Mouse (Mus musculus) gastrocnemius, postnatal 36 days (tissue): Measurements from ENCODE around the gene Atg4d. TPM values are rescaled to one million over a fixed set of nuclear protein-coding genes. Genes with fewer than 3 reads are reported as not detected.
"Not testable (repeated sequence)": the region's sequence is repeated elsewhere in the genome, so short reads cannot be mapped to it uniquely, and the experiment has no call there.

ENCODE experiments used
- DNase-seq, 2 experiments: peaks; one replicate each; pipeline ENCODE4 v3.0.0; 2022
- intact Hi-C: fragments of 180-260 bp; cut with DNase I; formaldehyde crosslinking; loops from one replicate; pipeline ENCODE4 v1.15.1; 2025
- total RNA-seq, 2 experiments: library from RNA; stranded (reverse); gene quantifications; 2 replicates each; pipeline ENCODE4 v1.2.3; 2021

Atg4d gene
- total RNA-seq, 2 experiments from 2014 or later, result 62.0 to 65.7 TPM

GRCm38 (mm10) chr9:21238733-21239464, 26.2 kb upstream of the Atg4d start, which contains the start of gene Keap1:
Gene Keap1 (minus strand): TSS chr9:21239361.
- intact Hi-C loops, result loop anchor here (2.0 kb wide), 1 partner anchor 26 kb away; the partner anchor contains the start of gene Atg4d
- peak; percentile 72 to 82 for DNase-seq

GRCm38 (mm10) chr9:21239465-21239848, 25.6 kb upstream of the Atg4d start:
- intact Hi-C loops, result loop anchor here (2.0 kb wide), 1 partner anchor 25 kb away; the partner anchor contains the start of gene Atg4d
- DNase-seq, result no peak

- intact Hi-C loops, result no loop called here
- DNase-seq, result peak; percentile 61 to 71
Measured at GRCm38 (mm10) chr9:21241343-21241742, 23.8 kb upstream of the Atg4d start.

- intact Hi-C loops, result no loop called here
- DNase-seq, result no peak
Measured at GRCm38 (mm10) chr9:21243826-21244427, 21.2 kb upstream of the Atg4d start.

- intact Hi-C loops, result no loop called here
- DNase-seq, result no peak
Measured at GRCm38 (mm10) chr9:21244428-21245112, 20.5 kb upstream of the Atg4d start.

GRCm38 (mm10) chr9:21245113-21245487, 20.0 kb upstream of the Atg4d start:
- no peak for DNase-seq
- intact Hi-C loops, result no loop called here

- intact Hi-C loops, result no loop called here
Measured at GRCm38 (mm10) chr9:21246342-21246741, 18.8 kb upstream of the Atg4d start.

GRCm38 (mm10) chr9:21248326-21248725, 16.8 kb upstream of the Atg4d start, which contains the start of gene S1pr5:
Gene S1pr5 (minus strand): TSS chr9:21248443.
- peak in 1 of 2 experiments; percentile 27 for DNase-seq
- intact Hi-C loops, result no loop called here

More at GRCm38 (mm10) chr9:21246342-21246741, 18.8 kb upstream of the Atg4d start:
- no peak for DNase-seq

- intact Hi-C loops, result no loop called here
Measured at GRCm38 (mm10) chr9:21249629-21250508, 15.2 kb upstream of the Atg4d start.

GRCm38 (mm10) chr9:21250509-21250908, 14.6 kb upstream of the Atg4d start:
- DNase-seq, result no peak
- intact Hi-C loops, result no loop called here

More at GRCm38 (mm10) chr9:21249629-21250508, 15.2 kb upstream of the Atg4d start:
- no peak for DNase-seq

- intact Hi-C loops, result no loop called here
- DNase-seq, result no peak
Measured at GRCm38 (mm10) chr9:21251116-21251735, 13.9 kb upstream of the Atg4d start.

- no peak for DNase-seq
- intact Hi-C loops, result no loop called here
Measured at GRCm38 (mm10) chr9:21254690-21255089, 10.4 kb upstream of the Atg4d start.

- intact Hi-C loops, DNase-seq: not testable (repeated sequence)
Measured at GRCm38 (mm10) chr9:21256349-21256748, 8.7 kb upstream of the Atg4d start.

GRCm38 (mm10) chr9:21260491-21261040, 4.5 kb upstream of the Atg4d start:
- intact Hi-C loops, result no loop called here
- no peak for DNase-seq

- intact Hi-C loops, result no loop called here
- no peak for DNase-seq
Measured at GRCm38 (mm10) chr9:21261831-21262230, 3.3 kb upstream of the Atg4d start.

GRCm38 (mm10) chr9:21264272-21264999, 657 bp upstream of the Atg4d start:
- intact Hi-C loops, result loop anchor here (2.0 kb wide), 1 partner anchor 26 kb away; the partner anchor contains the start of gene Keap1

GRCm38 (mm10) chr9:21265611-21266010, 518 bp downstream of the Atg4d start:
- DNase-seq, result no peak
- intact Hi-C loops, result loop anchor here (2.0 kb wide), 1 partner anchor 27 kb away; the partner anchor contains the start of gene Keap1

More at GRCm38 (mm10) chr9:21264272-21264999, 657 bp upstream of the Atg4d start:
- DNase-seq, result no peak

GRCm38 (mm10) chr9:21266889-21267288, 1.8 kb downstream of the Atg4d start:
- no peak for DNase-seq
- intact Hi-C loops, result no loop called here

GRCm38 (mm10) chr9:21268305-21268704, 3.2 kb downstream of the Atg4d start:
- no peak for DNase-seq
- intact Hi-C loops, result no loop called here
